ENCODE assay signal across 17 mouse cellular contexts in genomic region chr11:33944786-33945328, GRCm38 (mm10). TPM values are rescaled to one million over a fixed set of nuclear protein-coding genes. Genes with fewer than 3 reads are reported as not detected.
"Had no signal": no experiment of that assay in that cellular context is flagged by ENCODE, and none has a peak within 500 bp of the region (broad histone marks: within the 10 kb centered on the region; RNA-seq: fewer than 3 reads in every experiment).

No protein-coding gene starts in this region.

- ATAC-seq: lung, postnatal 0 days had no signal

- H3K27me3 ChIP-seq: limb, embryonic 13.5 days; liver, embryonic 13.5 days; neural tube, embryonic 12.5 days; neural tube, embryonic 15.5 days; stomach, embryonic 15.5 days had no signal

- H3K4me3 ChIP-seq: limb, embryonic 10.5 days; limb, embryonic 13.5 days; liver, embryonic 13.5 days; megakaryocyte, embryonic 14.5 days; neural tube, embryonic 12.5 days; neural tube, embryonic 15.5 days; stomach, embryonic 15.5 days had no signal

- H3K4me1 ChIP-seq: limb, embryonic 10.5 days; limb, embryonic 13.5 days; liver, embryonic 13.5 days; neural tube, embryonic 12.5 days; neural tube, embryonic 15.5 days; stomach, embryonic 15.5 days had no signal

- H3K9me3 ChIP-seq: limb, embryonic 10.5 days; limb, embryonic 13.5 days; liver, embryonic 13.5 days; neural tube, embryonic 12.5 days; neural tube, embryonic 15.5 days; stomach, embryonic 15.5 days had no signal

- DNase-seq: kidney, adult 18-20 months; kidney, adult 9 months; kidney, postnatal 14 days; liver, embryonic 13.5 days; midbrain, embryonic 14.5 days; right cerebral cortex, adult 18-20 months; right cerebral cortex, postnatal 14 days had no signal

- H3K36me3 ChIP-seq: limb, embryonic 10.5 days; limb, embryonic 13.5 days; liver, embryonic 13.5 days; neural tube, embryonic 12.5 days; neural tube, embryonic 15.5 days; stomach, embryonic 15.5 days had no signal

- H3K27ac ChIP-seq: limb, embryonic 10.5 days; limb, embryonic 13.5 days; liver, embryonic 13.5 days; macrophage; neural tube, embryonic 12.5 days; neural tube, embryonic 15.5 days; stomach, embryonic 15.5 days had no signal

- H3K4me2 ChIP-seq: limb, embryonic 13.5 days; liver, embryonic 13.5 days; lung, embryonic 14.5 days; midbrain, embryonic 11.5 days; neural tube, embryonic 12.5 days; neural tube, embryonic 15.5 days; stomach, embryonic 15.5 days had no signal

- H3K9ac ChIP-seq: limb, embryonic 13.5 days; liver, embryonic 13.5 days; lung, embryonic 14.5 days; neural tube, embryonic 12.5 days; neural tube, embryonic 15.5 days; stomach, embryonic 15.5 days had no signal

RNA-seq across cellular contexts. Expression of gene Kcnmb1, which starts 18.0 kb away (rescaled TPM):
- polyA plus RNA-seq: macrophage had no signal

RNA-seq across cellular contexts. Expression of gene Kcnip1, which starts 48.1 kb away (rescaled TPM):
- polyA plus RNA-seq: macrophage had no signal
